Mouse (Mus musculus): Measurements from ENCODE around the gene Edaradd.

Edaradd gene

DNA sequence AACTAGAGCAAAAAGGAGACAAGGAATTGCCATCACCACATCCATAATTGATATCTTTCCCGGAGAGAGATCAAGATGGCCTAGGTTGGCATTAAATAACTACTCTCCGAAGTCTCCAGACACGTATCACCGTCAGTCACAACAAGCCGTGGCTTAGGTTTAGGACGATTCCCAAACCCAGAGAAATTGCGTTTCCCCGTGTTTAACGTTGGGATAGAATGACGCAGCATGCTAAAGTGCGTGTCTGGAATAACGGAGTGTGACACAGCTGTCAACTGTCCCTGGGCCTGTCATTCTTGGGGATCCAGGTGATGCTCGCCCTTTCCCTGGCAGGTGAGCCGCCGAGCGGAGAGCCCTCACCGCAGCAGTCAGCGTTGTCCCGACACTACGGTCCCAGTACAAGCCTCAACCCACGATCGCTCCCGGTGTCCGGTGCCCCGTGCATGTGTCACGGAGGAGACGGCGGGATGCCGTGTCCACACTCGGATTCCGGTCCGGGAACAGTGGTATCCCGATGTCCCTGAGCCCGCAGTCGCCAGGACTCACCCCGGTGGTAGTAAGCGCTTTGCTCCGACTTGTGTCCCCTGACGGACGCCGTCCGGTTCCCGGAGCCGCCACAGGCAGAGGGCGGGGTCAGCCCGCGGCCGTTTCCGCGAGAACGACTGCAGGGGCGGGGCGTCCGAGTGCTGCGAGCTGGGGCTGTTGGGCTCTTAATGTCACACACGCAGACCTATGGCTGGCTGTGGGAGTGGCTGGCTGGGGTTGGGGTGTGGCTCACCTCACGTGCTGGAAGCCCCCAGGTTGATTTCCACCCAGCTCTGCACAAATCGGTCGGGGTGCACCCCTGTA lies 59.1 kb downstream of the Edaradd start:
- peak; percentile 85 to 88 for DNase-seq (ENCODE audit: low spot score in 2 of 2)

DNA sequence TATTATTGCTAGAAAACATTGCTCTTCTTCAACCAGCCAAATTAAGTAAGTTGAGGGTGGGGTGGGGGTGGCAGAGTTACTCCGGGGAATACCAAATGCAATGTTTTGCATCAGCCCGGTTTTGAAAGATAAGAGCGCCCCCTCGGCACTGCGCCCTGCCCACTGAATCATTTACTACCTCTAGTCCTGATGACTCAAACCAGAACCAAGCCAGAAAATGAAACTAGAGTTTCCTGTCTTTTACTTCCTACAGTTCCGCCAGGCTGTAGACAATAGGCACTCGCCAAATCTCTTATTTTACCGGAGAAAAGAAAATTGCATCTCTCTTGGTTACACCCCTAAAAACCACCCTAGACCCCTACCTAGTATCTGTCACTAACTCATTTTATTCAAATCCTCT lies 59.8 kb downstream of the Edaradd start:
- peak; percentile 43 to 60 for DNase-seq (ENCODE audit: low spot score in 2 of 2)

DNA sequence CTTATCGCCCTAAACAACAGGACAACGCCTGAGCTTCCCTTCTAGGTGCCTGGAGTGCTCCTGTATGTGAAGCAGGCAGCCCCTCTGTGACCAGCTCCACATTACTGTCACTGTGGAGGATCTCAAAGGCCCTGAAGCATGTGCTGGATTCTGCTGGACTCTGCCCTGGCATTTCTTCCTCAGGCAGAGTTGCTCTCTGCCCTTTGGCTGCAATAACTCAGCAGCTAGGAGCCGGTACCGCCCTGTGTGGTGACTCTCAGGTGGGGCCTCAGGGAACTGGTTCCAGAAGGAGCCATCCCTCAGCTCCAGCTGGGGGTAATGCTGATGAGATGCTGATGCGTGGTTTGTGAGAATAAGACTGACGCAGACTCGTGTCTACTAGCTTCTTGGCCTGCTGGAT lies 63.5 kb downstream of the Edaradd start:
- DNase-seq (ENCODE audit: low spot score in 2 of 2): no peak

DNA sequence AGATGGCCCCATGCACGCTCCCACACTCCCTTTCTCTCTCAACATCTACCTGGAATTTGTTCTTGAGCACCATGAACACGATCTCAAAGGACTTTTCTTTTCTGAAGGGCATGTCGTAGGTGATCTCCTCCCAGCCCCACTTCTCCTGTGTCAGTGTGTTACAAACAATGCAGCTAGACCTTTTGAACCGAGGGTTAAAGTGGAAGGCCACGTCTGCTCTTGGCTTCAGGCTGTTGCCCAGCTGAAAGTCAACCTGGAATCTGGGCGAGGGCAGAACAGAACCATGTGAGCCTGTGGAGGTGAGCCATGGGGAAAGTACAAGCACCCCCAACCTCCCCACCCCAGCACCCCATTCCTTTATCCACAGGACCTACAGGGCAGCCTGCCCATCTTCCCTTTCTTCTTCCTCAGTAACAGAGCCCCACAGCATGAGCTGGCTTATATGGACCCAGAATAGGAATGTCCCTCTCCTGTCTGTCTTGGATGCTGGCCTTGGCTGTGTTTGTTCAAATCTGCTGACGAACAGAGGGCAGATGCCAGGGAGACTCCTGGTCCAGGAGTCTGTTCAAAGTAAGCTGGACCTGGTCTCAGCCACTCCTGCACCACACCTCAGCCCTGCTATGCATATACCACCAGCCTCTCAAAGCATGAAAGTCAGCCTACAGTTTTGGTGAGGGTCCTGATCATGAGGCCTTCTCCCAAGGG lies 65.4 kb downstream of the Edaradd start:
- DNase-seq (ENCODE audit: low spot score in 2 of 2): no peak

DNA sequence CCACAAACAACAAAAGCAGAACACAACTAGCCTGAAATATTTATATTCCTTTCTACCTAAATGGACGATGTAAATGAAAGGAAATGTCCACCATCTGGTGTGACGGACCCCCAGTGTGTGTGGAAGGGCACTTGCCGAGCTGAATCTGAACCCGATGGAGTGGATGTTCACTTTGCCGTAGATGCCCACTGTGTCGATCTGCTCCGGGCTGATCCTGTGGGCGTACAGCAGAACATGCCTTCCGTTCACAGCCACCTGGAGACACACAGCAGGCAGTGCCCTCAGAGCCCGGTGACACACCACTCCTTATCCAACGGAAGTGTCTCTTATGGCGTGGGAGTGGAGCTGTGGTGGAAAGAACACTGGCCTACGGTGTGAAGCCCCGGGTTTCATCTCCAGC lies 67.1 kb downstream of the Edaradd start:
- DNase-seq (ENCODE audit: low spot score in 2 of 2): no peak

DNA sequence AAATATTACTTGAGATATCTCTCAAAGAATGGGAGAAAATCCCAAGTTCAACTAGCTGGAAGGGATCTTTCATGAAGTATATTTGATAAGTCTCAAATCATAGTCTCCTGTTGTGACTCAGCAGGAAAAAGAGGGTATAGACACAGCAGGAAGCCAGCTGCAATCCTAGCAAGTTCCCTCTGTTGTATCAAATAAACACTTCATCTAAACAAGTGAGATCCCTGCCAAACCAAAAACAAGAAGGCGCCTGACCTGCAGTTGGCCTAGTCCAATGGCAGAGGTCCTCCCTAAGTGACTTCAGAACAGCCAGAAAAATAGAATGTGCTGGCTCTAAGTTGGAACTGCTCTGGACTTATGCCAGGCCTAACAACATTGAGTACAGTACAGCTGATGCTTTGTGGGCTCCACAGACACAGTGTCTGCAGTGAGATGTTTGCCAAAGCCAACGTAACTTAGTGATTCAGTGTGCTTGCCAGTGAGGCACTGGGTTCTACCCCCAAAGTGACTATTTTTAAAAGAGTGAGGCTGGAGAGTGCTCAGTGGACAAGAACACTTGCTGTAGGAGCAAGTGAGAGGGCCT lies 78.1 kb downstream of the Edaradd start:
- DNase-seq (ENCODE audit: low spot score in 2 of 2): peak; percentile 35 to 45

DNA sequence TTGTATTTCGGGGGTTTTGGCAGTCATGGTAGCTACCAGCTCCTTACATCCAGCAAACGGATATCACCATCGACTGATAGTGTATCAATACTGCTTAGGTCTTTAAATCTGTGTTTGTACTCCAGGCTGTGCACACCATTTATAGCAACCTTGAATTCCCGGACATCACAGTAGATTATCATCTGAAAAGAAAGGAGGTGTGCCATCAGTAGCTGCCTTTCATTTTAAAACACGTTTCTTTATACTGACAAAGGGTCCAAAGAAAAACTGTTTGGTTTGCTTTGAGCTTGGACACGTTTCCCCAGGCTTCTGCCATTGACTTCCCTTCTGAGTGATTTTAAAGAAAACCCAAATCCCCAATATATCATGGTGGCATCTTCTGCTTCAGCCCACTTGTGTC lies 79.4 kb downstream of the Edaradd start:
- no peak for DNase-seq (ENCODE audit: low spot score in 2 of 2)

DNA sequence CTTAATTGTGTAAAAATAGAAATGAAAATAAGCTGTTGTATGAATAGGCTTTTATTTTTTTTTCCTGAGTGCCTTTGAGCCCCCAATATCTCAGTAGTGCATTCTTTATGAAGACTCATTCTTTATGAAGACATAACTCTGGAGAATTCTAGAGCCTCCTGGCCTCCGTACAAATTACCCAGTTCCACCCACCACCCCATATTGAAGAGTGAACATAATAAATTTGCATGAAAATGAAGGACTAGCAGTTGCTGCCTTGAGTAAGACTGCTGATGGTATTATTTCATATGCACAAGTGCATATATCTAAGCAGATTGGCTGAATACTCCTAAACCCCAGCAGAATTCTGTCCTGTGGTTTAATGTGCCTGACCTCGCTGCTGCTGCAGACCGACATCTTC lies 80.7 kb downstream of the Edaradd start:
- DNase-seq (ENCODE audit: low spot score in 2 of 2): no peak

DNA sequence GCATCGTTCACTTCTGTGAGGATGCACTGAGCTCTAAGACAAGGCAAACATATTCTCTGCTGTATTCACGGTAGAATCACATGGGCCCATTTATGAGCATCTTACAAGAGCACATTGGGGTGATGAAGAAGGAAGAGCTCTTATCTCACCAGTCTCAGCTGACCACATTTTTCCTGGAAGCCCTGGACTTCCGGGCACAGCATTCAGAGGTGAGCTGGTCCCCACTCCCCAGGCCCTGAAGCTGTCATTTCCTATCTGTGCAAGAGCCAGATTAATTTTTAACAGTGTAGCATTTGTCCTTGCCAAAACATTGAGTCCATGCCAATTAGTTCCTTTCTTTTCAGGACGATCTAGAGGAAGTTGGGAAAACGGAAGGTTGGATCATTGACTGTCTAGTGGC lies 86.4 kb downstream of the Edaradd start:
- no peak for DNase-seq (ENCODE audit: low spot score in 2 of 2)

DNA sequence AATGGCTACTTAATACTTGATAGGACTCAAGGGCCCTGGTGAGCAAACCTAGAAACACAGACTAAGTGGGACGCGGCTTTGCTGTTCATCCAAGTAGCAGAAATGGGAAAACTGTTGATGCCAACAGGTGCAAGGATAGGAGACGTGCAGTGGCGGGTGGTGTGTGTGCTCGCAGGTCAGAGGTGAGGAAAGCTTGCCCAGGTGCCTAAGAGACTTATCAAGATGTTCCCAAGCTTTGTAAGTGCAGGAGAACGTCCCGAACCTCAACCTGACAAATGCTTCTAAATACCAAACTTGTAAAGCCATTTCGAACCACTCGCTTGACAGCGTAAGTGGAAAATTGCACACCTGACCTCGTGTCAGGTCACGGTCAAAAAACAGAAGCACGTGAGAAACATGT lies 91.7 kb downstream of the Edaradd start:
- DNase-seq (ENCODE audit: low spot score in 2 of 2): no peak
